Mouse (Mus musculus) bone marrow macrophage, adult 2 months (primary cell): ENCODE results near the gene Gnai3. TPM values are rescaled to one million over a fixed set of nuclear protein-coding genes. Genes with fewer than 3 reads are reported as not detected.

Source experiments
- H3K27ac ChIP-seq: 2 replicates; pipeline ENCODE4 v1.5.1; 2012; ENCODE audit warnings: low read depth, low read length; ENCODE audit not compliant: insufficient read depth
- H3K4me1 ChIP-seq: 2 replicates; pipeline ENCODE4 v1.6.1; 2012; ENCODE audit warnings: low read length; ENCODE audit not compliant: control insufficient read depth, insufficient read depth
- H3K4me3 ChIP-seq: 2 replicates; pipeline ENCODE4 v1.5.1; 2012; ENCODE audit warnings: mild to moderate bottlenecking, low read length, moderate library complexity; ENCODE audit not compliant: insufficient read depth
- CTCF ChIP-seq: IDR thresholded peaks from 2 replicates; pipeline ENCODE4 v1.5.1; 2012; ENCODE audit warnings: low read depth, mild to moderate bottlenecking, low read length, moderate library complexity
- POLR2A ChIP-seq: IDR thresholded peaks from 2 replicates; pipeline ENCODE4 v1.6.1; 2012; ENCODE audit warnings: mild to moderate bottlenecking, low read depth, low read length, borderline replicate concordance
- polyA plus RNA-seq: library from polyadenylated mRNA; stranded (reverse); fragments of >200 nt; gene quantifications from 2 replicates; pipeline ENCODE4 v1.2.4, GENCODE M21; 2012; ENCODE audit not compliant: missing spikeins, insufficient read depth, insufficient read length

Gene Gnai3
- polyA plus RNA-seq, 1 experiment: 65.1 TPM

DNA sequence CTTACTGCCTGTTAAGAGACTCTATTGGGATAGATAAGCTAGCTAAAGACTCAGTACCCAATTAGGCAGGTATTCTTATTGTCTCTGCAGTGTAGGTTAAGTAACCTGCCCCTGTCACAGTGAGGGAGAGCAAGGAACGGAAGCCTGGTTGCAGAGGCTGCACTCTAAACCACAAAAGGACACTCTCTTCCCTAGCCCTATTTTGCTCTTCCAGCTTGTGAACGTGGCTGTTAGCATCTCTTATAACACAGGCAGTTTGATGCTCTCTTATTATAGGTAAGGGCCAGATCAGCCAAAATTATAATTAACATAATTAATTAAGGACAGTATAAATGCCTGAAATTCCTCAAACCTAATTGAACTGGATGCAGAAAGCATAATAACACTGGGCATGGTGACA, 34.6 kb upstream of the Gnai3 start:
- no peak for TF ChIP-seq POLR2A

DNA sequence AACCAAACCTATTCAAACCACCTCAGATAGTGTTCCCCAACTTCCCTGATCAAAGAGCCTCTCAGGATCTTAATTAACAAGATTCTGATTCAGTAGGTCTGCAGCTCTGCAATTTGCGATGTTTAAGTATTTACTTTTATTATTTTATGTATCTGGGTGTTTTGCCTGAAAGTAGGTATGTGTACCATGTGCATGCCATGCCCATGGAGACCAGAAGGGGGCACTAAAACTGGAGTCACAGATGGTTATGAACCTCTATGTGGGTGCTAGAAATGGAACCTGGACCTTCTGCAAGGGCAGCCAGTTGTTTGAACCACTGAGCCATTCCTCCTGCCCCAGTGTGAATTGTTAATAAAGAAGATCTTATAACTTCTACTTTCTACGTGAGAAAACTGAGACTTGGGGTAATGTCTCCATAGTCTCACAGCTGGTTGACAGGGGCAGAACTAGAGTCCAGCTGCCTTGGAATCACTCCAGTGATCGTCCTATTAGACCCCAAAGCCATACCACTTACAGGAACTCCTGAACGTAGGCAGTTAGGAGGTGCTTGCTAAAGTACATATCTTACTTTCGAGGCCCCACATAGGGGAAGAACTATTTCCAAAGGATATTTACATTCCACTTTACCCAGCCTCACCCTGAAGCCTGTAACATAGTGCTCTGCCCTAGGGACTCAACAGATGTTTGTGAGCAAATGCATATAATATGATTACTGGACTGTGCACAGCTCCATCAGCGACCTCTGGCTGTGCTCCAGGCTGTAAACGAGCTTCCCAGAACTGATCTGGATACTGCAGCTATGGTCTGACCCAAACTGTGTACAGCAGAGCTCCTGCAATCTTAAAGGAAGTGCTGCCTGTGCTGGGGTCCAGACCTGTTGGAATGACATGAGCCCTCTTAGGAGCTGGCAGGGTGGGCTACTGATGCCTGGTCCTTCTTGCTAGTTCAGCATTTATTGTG, 33.1 kb upstream of the Gnai3 start:
- Histone ChIP-seq H3K4me1 (no peaks in the 10 kb centered on the region), H3K4me3 (no peak overlapping the region), H3K27ac (no peak overlapping the region)
- no peak for TF ChIP-seq CTCF
- TF ChIP-seq POLR2A: no peak

More for the DNA sequence above, 34.6 kb upstream of the Gnai3 start:
- no peaks in the 10 kb centered on the region for H3K4me1 ChIP-seq
- no peak overlapping the region for H3K4me3 ChIP-seq
- no peak overlapping the region for H3K27ac ChIP-seq

DNA sequence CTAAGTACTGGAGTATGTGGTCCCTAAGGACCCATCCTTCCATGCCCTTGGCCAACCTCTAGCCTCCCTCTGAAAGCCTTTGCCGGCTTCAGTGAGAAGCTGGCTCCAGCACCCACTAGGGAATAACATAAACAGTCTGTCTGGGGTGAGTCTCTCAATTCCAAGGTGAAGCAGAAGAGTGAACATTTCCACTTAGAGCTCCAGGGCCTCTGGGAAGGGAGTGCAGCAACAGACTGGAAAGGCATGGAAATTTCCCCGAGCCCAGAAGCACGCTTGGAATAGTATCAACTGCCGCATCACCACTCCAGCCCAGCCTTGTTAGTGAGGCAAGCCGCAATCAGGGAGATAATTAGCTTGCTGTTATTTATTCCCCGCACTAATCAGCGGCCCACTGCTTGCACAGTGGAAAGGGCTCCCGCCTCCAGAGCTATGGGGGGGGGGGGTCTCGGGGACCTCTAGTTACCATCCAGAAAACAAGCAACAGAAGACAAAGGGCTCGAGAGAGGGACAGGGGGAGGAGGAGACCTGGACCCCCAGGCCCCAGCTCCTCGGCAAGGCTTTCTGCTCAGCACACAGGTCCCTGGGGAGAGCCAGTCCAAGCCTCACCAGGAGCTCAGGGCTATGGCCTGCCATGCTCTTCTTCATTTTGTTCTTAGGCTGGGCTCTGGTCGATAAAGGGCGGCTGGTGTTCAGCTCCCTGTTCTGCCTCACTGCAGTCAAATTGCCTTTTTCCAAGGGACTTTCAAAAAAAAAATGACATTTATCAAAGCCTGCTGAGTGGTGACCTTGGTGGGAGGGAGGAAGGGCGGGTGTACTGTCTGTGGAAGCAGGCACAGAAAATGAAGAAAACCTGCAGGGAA, 29.0 kb upstream of the Gnai3 start:
- Histone ChIP-seq H3K4me1 (no peaks in the 10 kb centered on the region), H3K4me3 (no peak overlapping the region), H3K27ac (no peak overlapping the region)
- no peak for TF ChIP-seq POLR2A
- no peak for TF ChIP-seq CTCF

DNA sequence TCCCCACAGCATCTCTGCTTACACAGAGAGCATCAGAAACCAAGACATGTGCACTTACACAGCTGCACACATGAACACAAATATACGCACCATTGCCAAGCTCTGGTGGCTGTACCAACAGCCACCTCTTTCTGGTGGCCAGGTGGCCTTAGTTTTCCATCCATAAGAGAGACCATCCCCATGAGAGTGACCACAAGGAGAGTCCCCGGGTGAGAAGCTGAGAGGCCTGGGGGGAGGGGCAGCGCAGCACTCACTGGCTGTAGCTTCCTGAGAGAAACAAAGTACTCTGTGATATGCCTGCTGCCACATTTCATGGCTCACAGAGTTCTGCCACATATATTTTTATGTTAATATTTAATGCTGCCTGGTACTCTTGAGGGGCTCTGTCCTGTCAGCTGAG, 23.3 kb upstream of the Gnai3 start:
- Histone ChIP-seq H3K27ac (no peak overlapping the region), H3K4me3 (no peak overlapping the region), H3K4me1 (no peaks in the 10 kb centered on the region)
- TF ChIP-seq POLR2A: no peak
- no peak for TF ChIP-seq CTCF

DNA sequence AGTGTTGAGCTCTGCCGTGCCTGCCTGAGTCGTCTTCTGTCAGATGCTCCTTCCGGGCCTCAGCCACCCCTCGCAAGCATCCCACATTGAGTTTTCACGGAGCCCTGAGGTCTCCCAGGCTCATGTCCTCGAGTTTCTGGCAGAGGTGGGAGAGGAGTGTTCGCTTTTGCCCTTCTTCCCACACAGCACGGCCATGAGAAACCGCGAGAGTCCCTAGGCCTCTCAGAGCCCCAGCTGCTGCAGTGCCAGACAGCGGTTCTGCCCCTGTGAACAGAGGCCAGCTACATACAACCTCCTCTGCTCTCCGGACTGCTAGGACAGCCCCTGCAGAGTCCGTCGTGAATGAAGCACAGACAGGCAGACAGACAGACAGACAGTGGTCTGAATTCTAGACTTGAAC, 21.6 kb upstream of the Gnai3 start:
- H3K4me1 ChIP-seq: no peaks in the 10 kb centered on the region
- TF ChIP-seq CTCF (no peak), POLR2A (no peak)
- H3K4me3 ChIP-seq: no peak overlapping the region
- H3K27ac ChIP-seq: no peak overlapping the region

DNA sequence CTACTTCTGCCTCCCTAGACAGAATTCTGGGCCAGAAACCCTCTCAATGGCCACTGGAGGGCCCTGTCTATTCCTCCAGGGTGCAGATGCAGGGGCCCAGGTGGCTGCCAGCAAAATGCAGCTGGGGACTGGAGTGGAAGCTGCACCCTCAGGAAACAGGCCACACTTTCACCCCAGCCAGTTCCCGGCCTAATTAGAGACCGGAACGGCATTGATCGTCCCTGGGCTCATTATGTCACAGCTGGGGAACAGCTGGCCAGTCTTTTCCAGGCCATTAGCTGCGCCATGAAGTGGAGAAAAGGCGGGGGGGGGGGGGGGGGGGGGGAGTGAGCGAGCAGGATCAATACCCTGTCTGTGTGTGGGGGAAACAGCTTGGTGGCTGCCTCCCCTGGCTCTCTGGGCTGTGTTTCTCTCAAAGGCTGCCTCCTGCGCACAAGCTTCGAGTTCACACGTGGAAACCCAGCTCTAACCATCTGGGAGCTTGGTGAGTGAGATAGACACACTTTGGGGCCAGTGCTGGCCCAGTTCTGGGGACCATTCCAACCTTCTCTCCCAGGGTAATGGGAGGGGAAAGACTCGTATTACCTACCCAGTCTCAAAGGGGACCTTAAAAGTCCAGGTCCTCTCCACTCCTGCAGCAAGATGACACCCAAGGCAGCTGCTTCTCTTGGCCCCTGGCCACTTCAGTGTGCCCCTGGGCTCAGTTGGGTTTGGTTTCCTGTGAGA, 20.7 kb upstream of the Gnai3 start:
- TF ChIP-seq CTCF (no peak), POLR2A (no peak)
- no peak overlapping the region for H3K4me3 ChIP-seq
- H3K27ac ChIP-seq: no peak overlapping the region
- no peaks in the 10 kb centered on the region for H3K4me1 ChIP-seq

DNA sequence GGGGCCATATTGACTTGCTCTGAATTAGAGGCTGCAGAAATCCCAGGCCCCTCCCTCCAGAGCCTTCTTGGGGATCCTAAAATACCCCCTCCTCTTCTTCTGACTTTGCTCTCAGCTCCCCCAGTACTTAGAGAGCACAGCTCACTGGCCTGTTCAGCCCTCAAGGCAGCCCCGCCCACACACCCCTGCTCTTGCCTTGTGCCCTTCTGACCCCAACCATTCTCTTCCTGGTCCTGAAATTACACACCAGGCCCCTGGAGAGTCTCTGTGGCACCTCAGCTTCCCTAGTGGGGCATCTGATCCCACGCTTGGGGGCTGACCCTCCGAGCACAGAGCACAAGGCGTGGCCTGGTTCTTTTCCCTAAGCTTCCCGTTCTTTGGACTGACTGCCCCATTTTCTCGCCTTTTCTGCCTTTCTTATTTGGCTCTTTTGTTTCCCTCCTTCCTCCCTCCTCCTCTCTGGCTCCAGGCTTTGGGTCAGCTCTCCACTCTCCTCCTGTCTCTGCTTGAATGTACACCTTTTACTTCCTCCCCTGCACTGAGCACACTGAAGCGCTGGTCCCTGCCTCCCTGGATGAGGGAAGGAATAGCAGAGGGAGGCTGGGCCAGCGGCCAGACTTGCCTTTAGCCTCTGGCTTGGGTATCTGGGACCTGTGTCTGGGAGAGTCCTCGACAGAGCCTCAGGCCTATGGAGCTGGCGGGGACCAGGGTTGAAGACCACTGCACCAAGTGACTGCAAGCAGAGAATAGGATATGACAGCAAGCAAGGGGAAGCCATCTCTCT, 19.8 kb upstream of the Gnai3 start:
- no peak overlapping the region for H3K4me3 ChIP-seq
- no peak for TF ChIP-seq CTCF
- TF ChIP-seq POLR2A: no peak
- no peak overlapping the region for H3K27ac ChIP-seq
- no peaks in the 10 kb centered on the region for H3K4me1 ChIP-seq

DNA sequence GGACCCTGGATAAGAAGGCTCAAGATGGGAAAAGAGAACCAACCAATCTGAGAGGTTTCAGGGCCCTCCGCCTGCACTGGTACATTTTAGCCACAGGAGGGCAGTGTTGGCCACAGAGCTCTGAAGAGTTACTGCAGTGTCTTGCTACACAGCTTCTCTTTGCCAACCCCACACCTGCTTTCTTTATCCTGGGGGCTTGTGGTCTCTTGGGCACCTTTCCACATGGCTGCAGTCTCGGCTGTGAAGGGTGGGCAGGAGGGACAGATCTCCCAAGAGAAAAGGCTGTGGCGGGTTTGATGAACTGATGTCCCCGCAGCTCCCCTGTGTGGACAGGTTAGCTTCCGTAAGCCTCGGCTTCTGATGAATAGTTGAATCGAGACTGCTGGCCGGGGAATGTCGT, 18.9 kb upstream of the Gnai3 start:
- Histone ChIP-seq H3K27ac (no peak overlapping the region), H3K4me1 (no peaks in the 10 kb centered on the region), H3K4me3 (no peak overlapping the region)
- peak; percentile 94 for TF ChIP-seq CTCF
- no peak for TF ChIP-seq POLR2A

DNA sequence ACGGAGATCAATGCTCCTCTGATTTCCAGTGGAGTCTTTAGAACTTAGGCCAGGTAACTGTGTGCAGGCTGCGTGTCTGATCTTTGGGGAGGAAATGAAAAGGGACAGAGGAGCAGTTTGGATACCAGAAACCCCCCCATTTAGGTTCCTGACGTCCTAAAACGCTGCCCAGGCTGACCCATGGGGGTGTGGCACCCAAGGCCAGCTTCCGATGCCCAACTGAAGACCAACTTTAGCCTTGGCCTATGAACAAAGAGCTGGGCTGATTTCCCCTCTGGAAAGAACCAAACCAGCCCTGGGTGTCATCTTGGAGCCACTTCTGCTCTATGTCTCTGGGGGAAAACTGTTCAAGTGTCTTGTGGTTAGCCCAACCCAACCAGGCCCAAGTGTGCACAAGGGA, 18.1 kb upstream of the Gnai3 start:
- Histone ChIP-seq H3K27ac (no peak overlapping the region), H3K4me1 (no peaks in the 10 kb centered on the region), H3K4me3 (no peak overlapping the region)
- TF ChIP-seq POLR2A (no peak), CTCF (no peak)
